ENCODE assay signal across 9 mouse cellular contexts in genomic region chr19:6373539-6374400, GRCm38 (mm10). TPM values are rescaled to one million over a fixed set of nuclear protein-coding genes. Genes with fewer than 3 reads are reported as not detected.
DNase-seq lines count a peak whose midpoint lies in the region; ATAC-seq and TF ChIP-seq lines count a peak whose summit lies in the region.
"Had no signal": no experiment of that assay in that cellular context is flagged by ENCODE, and none has a peak within 500 bp of the region (broad histone marks: within the 10 kb centered on the region; RNA-seq: fewer than 3 reads in every experiment).

No protein-coding gene starts in this region.

- H3K4me2 ChIP-seq in hindbrain, embryonic 15.5 days, result no peak overlapping the region

- CTCF ChIA-PET in Patski (lab: Charles Lee), result interaction anchor here (0.6 to 2.0 kb wide), 4 partner anchors 9 to 22 kb away, joined by 3 to 15 read pairs (median 4); partner anchors contain the start of gene Pygm

- POLR2A ChIA-PET in Patski (lab: Charles Lee), result interaction anchor here (0.8 to 1.5 kb wide), 2 partner anchors 10 to 11 kb away, joined by 3 read pairs; partner anchors contain the start of genes Pygm and Sf1

- 61% methylated on average over 12 of the region's 12 CpGs for WGBS in hindbrain, embryonic 15.5 days

- no peaks in the 10 kb centered on the region for H3K9me3 ChIP-seq in hindbrain, embryonic 15.5 days

- TF ChIP-seq CTCF in Patski (IDR thresholded peaks at IDR 0.05), result peak; percentile 90
- peak; percentile 80 for TF ChIP-seq CTCF in left cerebral cortex, adult 2 months (IDR thresholded peaks at IDR 0.05)

- no peaks in the 10 kb centered on the region for H3K27me3 ChIP-seq in Patski
- no peaks in the 10 kb centered on the region for H3K27me3 ChIP-seq in hindbrain, embryonic 15.5 days

- H3K9ac ChIP-seq in hindbrain, embryonic 15.5 days, result no peak overlapping the region

- H3K27ac ChIP-seq in hindbrain, embryonic 15.5 days (replicated peaks), result no peak overlapping the region
- H3K27ac ChIP-seq in left cerebral cortex, adult 2 months, result no peak overlapping the region; the same call in 1 of the 2 replicates
- H3K27ac ChIP-seq: macrophage had no signal

- 0 out of 2 replicates have a peak, but pooled peaks cover 6% of the 10 kb centered on the region for H3K4me1 ChIP-seq in hindbrain, embryonic 15.5 days (replicated peaks)

- no peak overlapping the region for H3K4me3 ChIP-seq in hindbrain, embryonic 15.5 days
- no peak overlapping the region for H3K4me3 ChIP-seq in left cerebral cortex, adult 2 months

- in situ Hi-C loops in Patski (cut with MboI; ENCODE audit: low pct_unique_long_range_greater_than_20kb), result no loop called here

- ATAC-seq in Patski, result no peak
- 0 out of 2 replicates have a peak, but pooled peaks have one; percentile 32 for ATAC-seq in hindbrain, embryonic 15.5 days (ENCODE audit: low FRiP score, low read depth)
- peak; percentile 65 for ATAC-seq in megakaryocyte progenitor cell, adult 5-6 weeks (replicated peaks; ENCODE audit: poor library complexity)
- ATAC-seq in inflammation-experienced regulatory T-cells, adult 6 months, result no peak

- H3K36me3 ChIP-seq in hindbrain, embryonic 15.5 days, result peaks cover 89% of the 10 kb centered on the region

- intact Hi-C loops in left cerebral cortex, adult 2 months (cut with DNase I), result no loop called here

- DNase-seq in Patski (ENCODE audit: low read depth, low spot score), result no peak
- DNase-seq in cerebellum, adult 8-10 months, result peak; percentile 83
- DNase-seq in frontal cortex, postnatal 36 days (ENCODE audit: low spot score in 2 of 2), result peak; percentile 68 to 80
- DNase-seq in left cerebral cortex, adult 2 months (ENCODE audit: extremely low spot score in 1 of 2, low spot score in 2 of 2), result peak; percentile 62 to 76
- DNase-seq in skeletal muscle tissue, adult 2 months (ENCODE audit: low read depth, low spot score), result peak; percentile 75

RNA-seq across cellular contexts. Expression of gene Sf1, which starts 10.3 kb away (rescaled TPM):
- polyA plus RNA-seq in Patski (2021), result 186 TPM
- 103 and 117 TPM in 2 replicates for polyA plus RNA-seq in hindbrain, embryonic 15.5 days (2015; fragmentation: Nextera tagmentation; extraction: Ambion mirVana)
- total RNA-seq in left cerebral cortex, adult 2 months (2021), result 100 to 1,000 TPM; 208 to 212 TPM
- 268 and 287 TPM in 2 replicates for total RNA-seq in megakaryocyte progenitor cell, adult 5-6 weeks (2015)
- total RNA-seq in megakaryocyte progenitor cell, adult 5-6 weeks (2017), result 156 and 192 TPM in 2 replicates
- polyA plus RNA-seq in inflammation-experienced regulatory T-cells, adult 6 months (2017; shearing (Covaris generic)), result 10 to 100 TPM; 53.3 to 63.5 (median 59.1) TPM

RNA-seq across cellular contexts. Expression of gene Pygm, which starts 10.4 kb away (rescaled TPM):
- 1.0 TPM for polyA plus RNA-seq in Patski (2021)
- polyA plus RNA-seq in hindbrain, embryonic 15.5 days (2015; fragmentation: Nextera tagmentation; extraction: Ambion mirVana), result 7.0 and 7.6 TPM in 2 replicates
- 10 to 100 TPM; 28.4 to 32.7 TPM for total RNA-seq in left cerebral cortex, adult 2 months (2021)
- 0.30 and 1.5 TPM in 2 replicates for total RNA-seq in megakaryocyte progenitor cell, adult 5-6 weeks (2015)
- 0.47 TPM in 1 of 2 replicates, not detected in the other for total RNA-seq in megakaryocyte progenitor cell, adult 5-6 weeks (2017)
- polyA plus RNA-seq in inflammation-experienced regulatory T-cells, adult 6 months (2017; shearing (Covaris generic)), result 1 to 10 TPM; 3.4 to 6.5 (median 5.7) TPM

RNA-seq across cellular contexts. Expression of gene Rasgrp2, which starts 25.4 kb away (rescaled TPM):
- polyA plus RNA-seq in Patski (2021), result 7.0 TPM
- 140 and 148 TPM in 2 replicates for polyA plus RNA-seq in hindbrain, embryonic 15.5 days (2015; fragmentation: Nextera tagmentation; extraction: Ambion mirVana)
- 10 to 100 TPM; 61.1 to 72.2 TPM for total RNA-seq in left cerebral cortex, adult 2 months (2021)
- 223 and 244 TPM in 2 replicates for total RNA-seq in megakaryocyte progenitor cell, adult 5-6 weeks (2015)
- 283 and 290 TPM in 2 replicates for total RNA-seq in megakaryocyte progenitor cell, adult 5-6 weeks (2017)
- 100 to 1,000 TPM in 1 of 3 experiments, 10 to 100 TPM in 2; 59.9 to 201 (median 68.4) TPM for polyA plus RNA-seq in inflammation-experienced regulatory T-cells, adult 6 months (2017; shearing (Covaris generic))

RNA-seq across cellular contexts. Expression of gene Map4k2, which starts 32.8 kb away (rescaled TPM):
- 45.6 TPM for polyA plus RNA-seq in Patski (2021)
- polyA plus RNA-seq in hindbrain, embryonic 15.5 days (2015; fragmentation: Nextera tagmentation; extraction: Ambion mirVana), result 20.1 and 21.8 TPM in 2 replicates
- total RNA-seq in left cerebral cortex, adult 2 months (2021), result 100 to 1,000 TPM in 1 of 2 experiments, 10 to 100 TPM in 1; 94.9 to 108 TPM
- 15.8 and 16.3 TPM in 2 replicates for total RNA-seq in megakaryocyte progenitor cell, adult 5-6 weeks (2015)
- total RNA-seq in megakaryocyte progenitor cell, adult 5-6 weeks (2017), result 30.5 and 45.4 TPM in 2 replicates
- polyA plus RNA-seq in inflammation-experienced regulatory T-cells, adult 6 months (2017; shearing (Covaris generic)), result 100 to 1,000 TPM in 1 of 3 experiments, 10 to 100 TPM in 2; 68.4 to 105 (median 88.5) TPM

RNA-seq across cellular contexts. Expression of gene Men1, which starts 39.0 kb away (rescaled TPM):
- polyA plus RNA-seq in Patski (2021), result 63.2 TPM
- polyA plus RNA-seq in hindbrain, embryonic 15.5 days (2015; fragmentation: Nextera tagmentation; extraction: Ambion mirVana), result 78.8 and 82.3 TPM in 2 replicates
- 10 to 100 TPM; 64.7 to 72.5 TPM for total RNA-seq in left cerebral cortex, adult 2 months (2021)
- total RNA-seq in megakaryocyte progenitor cell, adult 5-6 weeks (2015), result 22.9 and 23.6 TPM in 2 replicates
- 27.2 and 27.9 TPM in 2 replicates for total RNA-seq in megakaryocyte progenitor cell, adult 5-6 weeks (2017)
- polyA plus RNA-seq in inflammation-experienced regulatory T-cells, adult 6 months (2017; shearing (Covaris generic)), result 10 to 100 TPM; 15.8 to 18.7 (median 16.3) TPM

Comparison
In these comparisons a context has a peak if more than half of its experiments do, and no peak if none do; other contexts are left out.
1. ATAC-seq: peak in hindbrain, embryonic 15.5 days (single experiment) and megakaryocyte progenitor cell, adult 5-6 weeks (single experiment); none in Patski (single experiment) and inflammation-experienced regulatory T-cells, adult 6 months (single experiment).